Mouse (Mus musculus): ENCODE measurements around the gene Nrxn1. TPM values are rescaled to one million over a fixed set of nuclear protein-coding genes. Genes with fewer than 3 reads are reported as not detected.

Gene Nrxn1
- total and polyA plus RNA-seq, 3 experiments = not detected

- TF ChIP-seq GABPA (IDR thresholded peaks at IDR 0.05; ENCODE audit: low read depth, low read length) = no peak
- no peak for TF ChIP-seq UBTF (IDR thresholded peaks at IDR 0.05; ENCODE audit: borderline replicate concordance, insufficient read depth, low read depth, low read length)
- TF ChIP-seq POLR2AphosphoS5 (IDR thresholded peaks at IDR 0.05; ENCODE audit: borderline replicate concordance, low read depth, low read length) = no peak
- no peak for TF ChIP-seq ELF1 (IDR thresholded peaks at IDR 0.05; ENCODE audit: low read depth, low read length)
- 0 out of 2 replicates have a peak, but pooled peaks have one; percentile 17 for TF ChIP-seq BHLHE40 (IDR thresholded peaks at IDR 0.05; ENCODE audit: borderline replicate concordance, low read depth, low read length)
- TF ChIP-seq HCFC1 (IDR thresholded peaks at IDR 0.05; ENCODE audit: low read depth, low read length) = no peak
- TF ChIP-seq ZC3H11A (IDR thresholded peaks at IDR 0.05; ENCODE audit: low read depth, low read length) = no peak
- peak; percentile 74 for TF ChIP-seq ETS1 (IDR thresholded peaks at IDR 0.05; ENCODE audit: low read depth, low read length)
- no peak for TF ChIP-seq ZNF384 (IDR thresholded peaks at IDR 0.05; ENCODE audit: low read depth, low read length)
- no peak for TF ChIP-seq CHD1 (IDR thresholded peaks at IDR 0.05; ENCODE audit: low read depth, low read length)
- no peak for TF ChIP-seq MYB (IDR thresholded peaks at IDR 0.05; ENCODE audit: low read depth, low read length)
These were observed 312.4 kb downstream of the Nrxn1 start (continued) for GRCm38 (mm10) chr17:90780481-90780880.

- Histone ChIP-seq H3K79me2 (ENCODE audit: control insufficient read depth, insufficient read depth, low read length, poor library complexity) (no peaks in the 10 kb centered on the region), H3K36me3 (ENCODE audit: control insufficient read depth in 1 of 2, insufficient read depth in 2 of 2, low read length in 2 of 2) (no peaks in the 10 kb centered on the region; a peak in 1 of 4 replicates), H3K4me3 (ENCODE audit: control insufficient read depth in 1 of 2, insufficient read depth in 1 of 2, low read depth in 2 of 2, low read length in 2 of 2) (no peak overlapping the region), H3K27me3 (ENCODE audit: control insufficient read depth in 1 of 2, insufficient read depth in 2 of 2, low read length in 2 of 2) (no peaks in the 10 kb centered on the region), H3K9me3 (replicated peaks; ENCODE audit: insufficient read depth, low read length) (no peaks in the 10 kb centered on the region), H3K4me1 (ENCODE audit: control insufficient read depth in 1 of 2, insufficient read depth in 2 of 2, low read length in 2 of 2) (peaks cover 0 to under 1% of the 10 kb centered on the region in 2 experiments; a peak in 1 of 4 replicates), H3K27ac (ENCODE audit: control insufficient read depth, low read depth, low read length) (no peak overlapping the region), H3K9ac (ENCODE audit: control insufficient read depth, low read depth, low read length, poor library complexity, severe bottlenecking) (no peak overlapping the region)
- no peak for TF ChIP-seq POLR2AphosphoS5 (IDR thresholded peaks at IDR 0.05; ENCODE audit: borderline replicate concordance, low read depth, low read length)
- no peak for TF ChIP-seq NRF1 (IDR thresholded peaks at IDR 0.05; ENCODE audit: insufficient read depth, low read depth, low read length, poor library complexity, severe bottlenecking)
- no peak for TF ChIP-seq EP300 (IDR thresholded peaks at IDR 0.05; ENCODE audit: low read depth in 1 of 2, low read length in 2 of 2)
- TF ChIP-seq ZNF384 (IDR thresholded peaks at IDR 0.05; ENCODE audit: low read depth, low read length) = no peak
- TF ChIP-seq ZC3H11A (IDR thresholded peaks at IDR 0.05; ENCODE audit: low read depth, low read length) = no peak
- no peak for TF ChIP-seq MEF2A (IDR thresholded peaks at IDR 0.05; ENCODE audit: extremely low read depth, insufficient replicate concordance, low read depth, low read length, poor library complexity, severe bottlenecking)
- DNase-seq (ENCODE audit: low read depth, low spot score) = no peak
These were observed 317.5 kb downstream of the Nrxn1 start for GRCm38 (mm10) chr17:90775397-90775796.

- H3K9ac ChIP-seq (ENCODE audit: control insufficient read depth, low read depth, low read length, poor library complexity, severe bottlenecking) = no peak overlapping the region
- no peak overlapping the region for H3K4me3 ChIP-seq (ENCODE audit: control insufficient read depth in 1 of 2, insufficient read depth in 1 of 2, low read depth in 2 of 2, low read length in 2 of 2)
- DNase-seq (ENCODE audit: low read depth, low spot score) = peak; percentile 50
- H3K27me3 ChIP-seq (ENCODE audit: control insufficient read depth in 1 of 2, insufficient read depth in 2 of 2, low read length in 2 of 2) = no peaks in the 10 kb centered on the region
- H3K27ac ChIP-seq (ENCODE audit: control insufficient read depth, low read depth, low read length) = no peak overlapping the region
- H3K79me2 ChIP-seq (ENCODE audit: control insufficient read depth, insufficient read depth, low read length, poor library complexity) = no peaks in the 10 kb centered on the region
- H3K4me1 ChIP-seq (ENCODE audit: control insufficient read depth in 1 of 2, insufficient read depth in 2 of 2, low read length in 2 of 2) = no peaks in the 10 kb centered on the region
- H3K36me3 ChIP-seq (ENCODE audit: control insufficient read depth in 1 of 2, insufficient read depth in 2 of 2, low read length in 2 of 2) = no peaks in the 10 kb centered on the region
- H3K9me3 ChIP-seq (replicated peaks; ENCODE audit: insufficient read depth, low read length) = no peaks in the 10 kb centered on the region
- TF ChIP-seq SMC3 (IDR thresholded peaks at IDR 0.05; ENCODE audit: low read depth, low read length) (peak; percentile 61), BHLHE40 (IDR thresholded peaks at IDR 0.05; ENCODE audit: borderline replicate concordance, low read depth, low read length) (no peak), TBP (IDR thresholded peaks at IDR 0.05; ENCODE audit: low read depth, low read length) (no peak), RAD21 (IDR thresholded peaks at IDR 0.05; ENCODE audit: low read depth, low read length) (peak; percentile 38), MAX (IDR thresholded peaks at IDR 0.05; ENCODE audit: low read length) (no peak), UBTF (IDR thresholded peaks at IDR 0.05; ENCODE audit: borderline replicate concordance, insufficient read depth, low read depth, low read length) (no peak), ZC3H11A (IDR thresholded peaks at IDR 0.05; ENCODE audit: low read depth, low read length) (peak; percentile 21; the same call in 1 of the 2 replicates), MAFK (IDR thresholded peaks at IDR 0.05; ENCODE audit: borderline replicate concordance, low read depth, low read length) (no peak), CTCF (IDR thresholded peaks at IDR 0.05 in 2 of 3, conservative IDR thresholded peaks at IDR 0.05 in 1 of 3; ENCODE audit: control insufficient read depth in 1 of 3, insufficient read depth in 1 of 3, low read depth in 2 of 3, low read length in 3 of 3, poor library complexity in 1 of 3, severe bottlenecking in 1 of 3) (peak in 2 of 3 experiments; percentile 55 to 63; a peak in 4 of 6 replicates)
These were observed 319.6 kb downstream of the Nrxn1 start for GRCm38 (mm10) chr17:90773233-90773632.

All from MEL (cell line).